Mouse (Mus musculus) MEL (cell line): ENCODE results near the gene Mpg. TPM values are rescaled to one million over a fixed set of nuclear protein-coding genes. Genes with fewer than 3 reads are reported as not detected.

Experiments used
- DNase-seq: peaks from one replicate; pipeline ENCODE4 v3.0.0; 2011; ENCODE audit warnings: low read depth, low spot score
- H3K27ac ChIP-seq: 2 replicates; pipeline ENCODE4 v1.5.1; 2012; ENCODE audit warnings: low read depth, mild to moderate bottlenecking, control low read depth, low read length, moderate library complexity; ENCODE audit not compliant: control insufficient read depth
- H3K27me3 ChIP-seq, 2 experiments: fragments of 150-350 bp in 1 of 2; sonication (generic) in 1 of 2; 2 replicates each; pipeline ENCODE4 v1.6.1; 2012; ENCODE audit warnings: low read length in 2 of 2, mild to moderate bottlenecking in 2 of 2, improper control_type of control experiment in 1 of 2, moderate library complexity in 1 of 2; ENCODE audit not compliant: insufficient read depth in 2 of 2, control insufficient read depth in 1 of 2
- H3K36me3 ChIP-seq, 2 experiments: 2 replicates each; pipeline ENCODE4 v1.6.1; 2012 to 2014; ENCODE audit warnings: low read length in 2 of 2, improper control_type of control experiment in 1 of 2, inconsistent platforms in 1 of 2, mild to moderate bottlenecking in 1 of 2; ENCODE audit not compliant: insufficient read depth in 2 of 2, control insufficient read depth in 1 of 2
- H3K4me1 ChIP-seq, 2 experiments: fragments of 150-350 bp in 1 of 2; sonication (generic) in 1 of 2; 2 replicates each; pipeline ENCODE4 v1.6.1; 2012; ENCODE audit warnings: low read length in 2 of 2, improper control_type of control experiment in 1 of 2, mild to moderate bottlenecking in 1 of 2; ENCODE audit not compliant: insufficient read depth in 2 of 2, control insufficient read depth in 1 of 2
- H3K4me3 ChIP-seq, 2 experiments: fragments of 150-350 bp in 1 of 2; sonication (generic) in 1 of 2; 2 replicates each; pipeline ENCODE4 v1.5.1; 2012; ENCODE audit warnings: low read depth in 2 of 2, low read length in 2 of 2, mild to moderate bottlenecking in 2 of 2, moderate library complexity in 2 of 2, control low read depth in 1 of 2, improper control_type of control experiment in 1 of 2; ENCODE audit not compliant: control insufficient read depth in 1 of 2, insufficient read depth in 1 of 2
- H3K79me2 ChIP-seq: 2 replicates; pipeline ENCODE4 v1.6.1; 2012; ENCODE audit warnings: mild to moderate bottlenecking, low read length, moderate library complexity; ENCODE audit not compliant: control insufficient read depth, poor library complexity, insufficient read depth
- H3K9ac ChIP-seq: 2 replicates; pipeline ENCODE4 v1.6.1; 2012; ENCODE audit warnings: low read depth, mild to moderate bottlenecking, control low read depth, low read length, moderate library complexity; ENCODE audit not compliant: control insufficient read depth, poor library complexity, severe bottlenecking
- H3K9me3 ChIP-seq: fragments of 150-350 bp; sonication (generic); replicated peaks from 2 replicates; pipeline ENCODE4 v1.6.1; 2012; ENCODE audit warnings: mild to moderate bottlenecking, low read length, improper control_type of control experiment, moderate library complexity; ENCODE audit not compliant: insufficient read depth
- CHD1 ChIP-seq: IDR thresholded peaks from 2 replicates; pipeline ENCODE4 v1.6.1; 2012; ENCODE audit warnings: low read depth, mild to moderate bottlenecking, inconsistent platforms, low read length, improper control_type of control experiment
- CTCF ChIP-seq, 3 experiments: IDR thresholded peaks in 2 of 3; conservative IDR thresholded peaks in 1 of 3; 2 replicates each; pipeline ENCODE4 v1.5.1; 2011 to 2012; ENCODE audit warnings: low read length in 3 of 3, low read depth in 2 of 3, mild to moderate bottlenecking in 2 of 3, improper control_type of control experiment in 1 of 3, inconsistent platforms in 1 of 3, mixed read lengths in 1 of 3, moderate library complexity in 1 of 3; ENCODE audit not compliant: control insufficient read depth in 1 of 3, insufficient read depth in 1 of 3, poor library complexity in 1 of 3, severe bottlenecking in 1 of 3
- E2F4 ChIP-seq: IDR thresholded peaks from 2 replicates; pipeline ENCODE4 v1.6.1; 2011; ENCODE audit warnings: low read depth, low read length, improper control_type of control experiment, borderline replicate concordance
- EP300 ChIP-seq, 2 experiments: IDR thresholded peaks; 2 replicates each; pipeline ENCODE4 v1.6.1; 2011; ENCODE audit warnings: improper control_type of control experiment in 2 of 2, low read length in 2 of 2, low read depth in 1 of 2, mild to moderate bottlenecking in 1 of 2
- ETS1 ChIP-seq: IDR thresholded peaks from 2 replicates; pipeline ENCODE4 v1.6.1; 2012; ENCODE audit warnings: low read depth, mild to moderate bottlenecking, inconsistent platforms, low read length, improper control_type of control experiment, moderate library complexity
- GABPA ChIP-seq: IDR thresholded peaks from 2 replicates; pipeline ENCODE4 v1.6.1; 2012; ENCODE audit warnings: low read depth, mild to moderate bottlenecking, inconsistent platforms, low read length, improper control_type of control experiment, moderate library complexity
- GATA1 ChIP-seq: IDR thresholded peaks from 2 replicates; pipeline ENCODE4 v1.6.1; 2011; ENCODE audit warnings: low read depth, low read length, improper control_type of control experiment
- HCFC1 ChIP-seq: IDR thresholded peaks from 2 replicates; pipeline ENCODE4 v1.6.1; 2012; ENCODE audit warnings: low read depth, mild to moderate bottlenecking, inconsistent platforms, low read length, improper control_type of control experiment, moderate library complexity
- JUND ChIP-seq: IDR thresholded peaks from 2 replicates; pipeline ENCODE4 v1.6.1; 2011; ENCODE audit warnings: low read depth, mild to moderate bottlenecking, improper control_type of control experiment, low read length
- MAFK ChIP-seq: IDR thresholded peaks from 2 replicates; pipeline ENCODE4 v1.6.1; 2011; ENCODE audit warnings: low read depth, mild to moderate bottlenecking, low read length, improper control_type of control experiment, borderline replicate concordance
- MEF2A ChIP-seq: IDR thresholded peaks from 2 replicates; pipeline ENCODE4 v1.6.1; 2014; ENCODE audit warnings: low read depth, mild to moderate bottlenecking, inconsistent platforms, low read length, improper control_type of control experiment; ENCODE audit not compliant: poor library complexity, insufficient replicate concordance, severe bottlenecking; ENCODE audit errors: extremely low read depth
- MXI1 ChIP-seq: IDR thresholded peaks from 2 replicates; pipeline ENCODE4 v1.6.1; 2011; ENCODE audit warnings: mild to moderate bottlenecking, low read depth, low read length, improper control_type of control experiment
- NELFE ChIP-seq: IDR thresholded peaks from 2 replicates; pipeline ENCODE4 v1.6.1; 2011; ENCODE audit warnings: low read depth, low read length, improper control_type of control experiment
- POLR2A ChIP-seq, 2 experiments: IDR thresholded peaks; 2 replicates each; pipeline ENCODE4 v1.6.1; 2011 to 2012; ENCODE audit warnings: low read length in 2 of 2, mild to moderate bottlenecking in 2 of 2, control low read depth in 1 of 2, improper control_type of control experiment in 1 of 2, low read depth in 1 of 2, moderate library complexity in 1 of 2; ENCODE audit not compliant: control insufficient read depth in 1 of 2, insufficient read depth in 1 of 2, poor library complexity in 1 of 2
- POLR2AphosphoS2 ChIP-seq: IDR thresholded peaks from 2 replicates; pipeline ENCODE4 v1.6.1; 2011; ENCODE audit warnings: low read length, improper control_type of control experiment
- RAD21 ChIP-seq: IDR thresholded peaks from 2 replicates; pipeline ENCODE4 v1.6.1; 2011; ENCODE audit warnings: mild to moderate bottlenecking, low read depth, low read length, improper control_type of control experiment
- RCOR1 ChIP-seq: IDR thresholded peaks from 2 replicates; pipeline ENCODE4 v1.6.1; 2012; ENCODE audit warnings: low read depth, mild to moderate bottlenecking, inconsistent platforms, low read length, improper control_type of control experiment
- SIN3A ChIP-seq: IDR thresholded peaks from 2 replicates; pipeline ENCODE4 v1.6.1; 2012; ENCODE audit warnings: low read length, improper control_type of control experiment, inconsistent platforms
- SMC3 ChIP-seq: IDR thresholded peaks from 2 replicates; pipeline ENCODE4 v1.6.1; 2011; ENCODE audit warnings: low read depth, low read length, improper control_type of control experiment
- TCF12 ChIP-seq: IDR thresholded peaks from 2 replicates; pipeline ENCODE4 v1.6.1; 2014; ENCODE audit warnings: low read depth, mild to moderate bottlenecking, inconsistent platforms, low read length, improper control_type of control experiment, moderate library complexity
- UBTF ChIP-seq: IDR thresholded peaks from 2 replicates; pipeline ENCODE4 v1.6.1; 2012; ENCODE audit warnings: low read depth, mild to moderate bottlenecking, inconsistent platforms, low read length, improper control_type of control experiment, moderate library complexity, borderline replicate concordance; ENCODE audit not compliant: insufficient read depth
- ZC3H11A ChIP-seq: IDR thresholded peaks from 2 replicates; pipeline ENCODE4 v1.6.1; 2012; ENCODE audit warnings: low read depth, mild to moderate bottlenecking, inconsistent platforms, low read length, improper control_type of control experiment
- polyA plus RNA-seq, 2 experiments: library from polyadenylated mRNA; stranded (reverse) in 1 of 2; unstranded in 1 of 2; fragments of >175 nt in 1 of 2; fragments of >200 nt in 1 of 2; gene quantifications; 2 replicates each; pipeline versions ENCODE4 v1.2.1 to v1.2.4; 2012; ENCODE audit warnings: low replicate concordance in 2 of 2, low read depth in 1 of 2; ENCODE audit not compliant: insufficient read length in 2 of 2, insufficient read depth in 1 of 2, missing spikeins in 1 of 2
- total RNA-seq: library from RNA; depleted of rRNA; stranded (reverse); fragments of 300-350 nt; gene quantifications from 2 replicates; pipeline ENCODE4 v1.2.3, GENCODE M21; 2012

Mpg gene
- total and polyA plus RNA-seq, 3 experiments, result 42.0 to 43.2 TPM; not detected in 1

DNA sequence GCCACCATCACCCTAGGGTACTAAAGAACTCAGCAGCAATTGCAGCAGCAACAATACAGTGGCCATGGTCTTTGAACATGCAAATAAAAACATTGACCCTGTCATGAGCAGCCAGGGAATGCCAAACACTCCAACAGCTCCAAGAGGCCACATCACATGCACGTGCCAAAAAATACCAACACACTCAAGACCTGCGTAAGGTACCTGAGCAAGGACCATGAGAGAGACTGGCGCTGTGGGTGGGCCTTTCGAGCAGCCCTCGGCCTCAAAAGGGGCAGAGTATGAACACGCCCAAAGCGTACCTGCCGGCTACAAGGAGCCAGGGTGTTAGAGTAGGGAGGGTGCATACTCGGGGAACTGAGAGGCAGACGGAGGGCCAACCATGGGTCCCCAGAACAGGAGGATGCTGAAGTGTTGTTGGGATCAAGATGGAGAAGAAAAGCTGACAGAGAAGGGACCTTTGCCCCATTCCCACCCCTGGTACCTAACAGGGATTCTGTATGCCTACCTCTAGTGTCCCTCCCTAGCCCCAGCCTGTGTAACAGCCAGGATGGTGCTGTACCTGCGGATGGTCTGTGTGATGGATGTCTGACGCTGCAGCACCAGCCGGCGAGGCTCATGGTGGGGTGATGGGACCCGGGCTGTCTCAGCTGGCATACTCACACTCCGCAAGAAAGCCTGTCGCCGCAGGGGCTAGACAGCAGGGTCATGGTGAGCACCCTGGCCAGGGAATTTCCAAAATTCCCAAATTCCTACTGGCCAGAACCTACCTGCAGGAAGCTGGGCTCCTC lies 10.7 kb upstream of the Mpg start:
- no peaks in the 10 kb centered on the region for H3K27me3 ChIP-seq
- TF ChIP-seq CTCF (IDR thresholded peaks at IDR 0.05 in 2 of 3, conservative IDR thresholded peaks at IDR 0.05 in 1 of 3; ENCODE audit: control insufficient read depth in 1 of 3, insufficient read depth in 1 of 3, low read depth in 2 of 3, low read length in 3 of 3, poor library complexity in 1 of 3, severe bottlenecking in 1 of 3) (no peak), RAD21 (no peak)
- TF ChIP-seq, all 39 proteins: peak for 0
- Histone ChIP-seq H3K4me3 (no peak overlapping the region), H3K9me3 (no peaks in the 10 kb centered on the region), H3K79me2 (no peaks in the 10 kb centered on the region), H3K4me1 (no peaks in the 10 kb centered on the region), H3K9ac (no peak overlapping the region), H3K27ac (no peak overlapping the region), H3K36me3 (no peaks in the 10 kb centered on the region)
- DNase-seq, result no peak

GRCm38 (mm10) chr11:32216851-32217250 lies 9.5 kb upstream of the Mpg start:
- H3K4me1 ChIP-seq, result no peaks in the 10 kb centered on the region
- peaks cover 6% of the 10 kb centered on the region in 2 experiments for H3K27me3 ChIP-seq
- DNase-seq, result no peak
- no peaks in the 10 kb centered on the region for H3K36me3 ChIP-seq
- H3K27ac ChIP-seq, result no peak overlapping the region
- no peaks in the 10 kb centered on the region for H3K9me3 ChIP-seq
- no peak overlapping the region for H3K9ac ChIP-seq
- no peak overlapping the region for H3K4me3 ChIP-seq
- peaks cover 3% of the 10 kb centered on the region; the same call in 1 of the 2 replicates for H3K79me2 ChIP-seq
- TF ChIP-seq EP300 (IDR thresholded peaks at IDR 0.05; ENCODE audit: low read depth in 1 of 2, low read length in 2 of 2) (no peak), NELFE (no peak), GATA1 (no peak), RAD21 (peak; percentile 51), E2F4 (no peak), CTCF (IDR thresholded peaks at IDR 0.05 in 2 of 3, conservative IDR thresholded peaks at IDR 0.05 in 1 of 3; ENCODE audit: control insufficient read depth in 1 of 3, insufficient read depth in 1 of 3, low read depth in 2 of 3, low read length in 3 of 3, poor library complexity in 1 of 3, severe bottlenecking in 1 of 3) (peak in 2 of 3 experiments; percentile 16 to 55; a peak in 4 of 6 replicates), ETS1 (no peak), MEF2A (no peak), GABPA (no peak), CHD1 (no peak), MXI1 (no peak), TCF12 (no peak), POLR2AphosphoS2 (no peak), POLR2A (IDR thresholded peaks at IDR 0.05; ENCODE audit: control insufficient read depth in 1 of 2, insufficient read depth in 1 of 2, low read depth in 1 of 2, low read length in 2 of 2, poor library complexity in 1 of 2) (no peak), JUND (no peak), HCFC1 (no peak), SMC3 (peak; percentile 63), RCOR1 (no peak), MAFK (no peak), ZC3H11A (peak; percentile 56), SIN3A (no peak), UBTF (no peak)
